ENCODE assay signal across 13 mouse cellular contexts in genomic region chr8:71505979-71506378, GRCm38 (mm10). TPM values are rescaled to one million over a fixed set of nuclear protein-coding genes. Genes with fewer than 3 reads are reported as not detected.
DNase-seq lines count a peak whose midpoint lies in the region.
"Had no signal": no experiment of that assay in that cellular context is flagged by ENCODE, and none has a peak within 500 bp of the region (broad histone marks: within the 10 kb centered on the region; RNA-seq: fewer than 3 reads in every experiment).

No protein-coding gene starts in this region.

- intact Hi-C loops in heart, postnatal 10 days (cut with DNase I), result no loop called here

- H3K9me3 ChIP-seq in heart, embryonic 10.5 days, result no peaks in the 10 kb centered on the region
- H3K9me3 ChIP-seq: liver, embryonic 13.5 days; neural tube, embryonic 12.5 days had no signal

- WGBS in heart, embryonic 10.5 days, result 72% methylated on average over 4 of the region's 4 CpGs

- peak; percentile 77 for DNase-seq in cerebellum, adult 11-12 months
- no peak for DNase-seq in cerebellum, postnatal 4 days (ENCODE audit: low spot score in 2 of 2)
- DNase-seq in heart, postnatal 10 days, result peak; percentile 43 to 60
- DNase-seq in heart, embryonic 10.5 days (ENCODE audit: low spot score), result no peak
- peak; percentile 68 for DNase-seq in MN1 (ENCODE audit: low spot score)
- DNase-seq in cerebellum, postnatal 10 days, result peak; percentile 72 to 82
- DNase-seq in testis, postnatal 14 days (ENCODE audit: low spot score), result no peak
- no peak for DNase-seq in embryo, embryonic 10 days (ENCODE audit: low spot score)
- DNase-seq: layer of hippocampus, postnatal 36 days; liver, embryonic 13.5 days had no signal

- no peak overlapping the region for H3K27ac ChIP-seq in heart, embryonic 10.5 days
- H3K27ac ChIP-seq: liver, embryonic 13.5 days; neural tube, embryonic 12.5 days had no signal

- peaks cover 24% of the 10 kb centered on the region for H3K4me1 ChIP-seq in heart, embryonic 10.5 days

- peaks cover 58% of the 10 kb centered on the region for H3K27me3 ChIP-seq in heart, embryonic 10.5 days (ENCODE audit: insufficient read depth, poor library complexity, severe bottlenecking)

- H3K36me3 ChIP-seq in heart, embryonic 10.5 days, result 0 out of 2 replicates have a peak, but pooled peaks cover 10% of the 10 kb centered on the region
- H3K36me3 ChIP-seq: liver, embryonic 13.5 days; neural tube, embryonic 12.5 days had no signal

- H3K4me3 ChIP-seq in heart, embryonic 10.5 days, result no peak overlapping the region
- H3K4me3 ChIP-seq: liver, embryonic 13.5 days; neural tube, embryonic 12.5 days had no signal

RNA-seq across cellular contexts. Expression of gene Plvap, which starts 5.6 kb away (rescaled TPM):
- total RNA-seq in heart, postnatal 10 days (2021), result 10 to 100 TPM; 21.8 to 22.0 TPM
- 174 and 198 TPM in 2 replicates for polyA plus RNA-seq in heart, embryonic 10.5 days (2016; fragmentation: Nextera tagmentation; extraction: Ambion mirVana)

RNA-seq across cellular contexts. Expression of gene Gtpbp3, which starts 18.1 kb away (rescaled TPM):
- total RNA-seq in heart, postnatal 10 days (2021), result 10 to 100 TPM; 19.7 to 22.1 TPM
- polyA plus RNA-seq in heart, embryonic 10.5 days (2016; fragmentation: Nextera tagmentation; extraction: Ambion mirVana), result 13.2 and 14.7 TPM in 2 replicates

RNA-seq across cellular contexts. Expression of gene Ccdc194, which starts 19.5 kb away (rescaled TPM):
- total RNA-seq in heart, postnatal 10 days (2021), result under 1 TPM in 1 of 2 experiments, not detected in 1; 0.17 TPM
- 0.99 and 1.3 TPM in 2 replicates for polyA plus RNA-seq in heart, embryonic 10.5 days (2016; fragmentation: Nextera tagmentation; extraction: Ambion mirVana)
- total RNA-seq: heart, postnatal 36 days; layer of hippocampus, postnatal 36 days had no signal
- polyA plus RNA-seq: small intestine, adult 2 months had no signal

RNA-seq across cellular contexts. Expression of gene Ano8, which starts 20.2 kb away (rescaled TPM):
- 10 to 100 TPM; 14.6 to 15.3 TPM for total RNA-seq in heart, postnatal 10 days (2021)
- 0.73 and 2.7 TPM in 2 replicates for polyA plus RNA-seq in heart, embryonic 10.5 days (2016; fragmentation: Nextera tagmentation; extraction: Ambion mirVana)

RNA-seq across cellular contexts. Expression of gene Bst2, which starts 31.3 kb away (rescaled TPM):
- total RNA-seq in heart, postnatal 10 days (2021), result 10 to 100 TPM; 13.0 to 13.5 TPM
- 16.8 and 20.7 TPM in 2 replicates for polyA plus RNA-seq in heart, embryonic 10.5 days (2016; fragmentation: Nextera tagmentation; extraction: Ambion mirVana)

Comparison
In these comparisons a context has a peak if more than half of its experiments do, and no peak if none do; other contexts are left out.
1. DNase-seq: peak in cerebellum, adult 11-12 months (single experiment), heart, postnatal 10 days (2 of 2), MN1 (single experiment) and cerebellum, postnatal 10 days (2 of 2); none in cerebellum, postnatal 4 days (0 of 2), heart, embryonic 10.5 days (single experiment), testis, postnatal 14 days (single experiment) and embryo, embryonic 10 days (single experiment).